Mouse (Mus musculus): Measurements from ENCODE around the gene Nmb. TPM values are rescaled to one million over a fixed set of nuclear protein-coding genes. Genes with fewer than 3 reads are reported as not detected.

Gene Nmb
- polyA plus RNA-seq, 1 experiment from 2014 or later, result 6.6 TPM

Other genes starting within 250 kb of the Nmb start
- 12.4 and 13.1 TPM in 2 replicates for gene Crtc3, start 216.2 kb downstream of the Nmb start, polyA plus RNA-seq (2015; fragmentation: Nextera tagmentation; extraction: Ambion mirVana)
- 19.9 and 21.7 TPM in 2 replicates for gene Iqgap1, start 79.1 kb downstream of the Nmb start, polyA plus RNA-seq (2015; fragmentation: Nextera tagmentation; extraction: Ambion mirVana)
- 6.1 and 6.6 TPM in 2 replicates for gene Zscan2, start 44.2 kb downstream of the Nmb start, polyA plus RNA-seq (2015; fragmentation: Nextera tagmentation; extraction: Ambion mirVana)
- gene Wdr73, start 3.8 kb downstream of the Nmb start, polyA plus RNA-seq (2015; fragmentation: Nextera tagmentation; extraction: Ambion mirVana), result 41.2 and 44.3 TPM in 2 replicates
- 162 and 181 TPM in 2 replicates for gene Sec11a, start 42.7 kb upstream of the Nmb start, polyA plus RNA-seq (2015; fragmentation: Nextera tagmentation; extraction: Ambion mirVana)
- gene Zfp592, start 88.6 kb upstream of the Nmb start, polyA plus RNA-seq (2015; fragmentation: Nextera tagmentation; extraction: Ambion mirVana), result 7.4 and 8.8 TPM in 2 replicates
- gene Alpk3, start 152.5 kb upstream of the Nmb start, polyA plus RNA-seq (2015; fragmentation: Nextera tagmentation; extraction: Ambion mirVana), result 0.04 and 0.08 TPM in 2 replicates
- not detected in 2 replicates for gene Slc28a1, start 209.7 kb upstream of the Nmb start, polyA plus RNA-seq (2015; fragmentation: Nextera tagmentation; extraction: Ambion mirVana)

Measured in midbrain, embryonic 13.5 days (tissue).